Mouse (Mus musculus): Measurements from ENCODE around the gene Parn. TPM values are rescaled to one million over a fixed set of nuclear protein-coding genes. Genes with fewer than 3 reads are reported as not detected.

The Parn gene
- total RNA-seq, 4 experiments from 2014 or later, result 42.1 to 45.1 (median 43.5) TPM

DNA sequence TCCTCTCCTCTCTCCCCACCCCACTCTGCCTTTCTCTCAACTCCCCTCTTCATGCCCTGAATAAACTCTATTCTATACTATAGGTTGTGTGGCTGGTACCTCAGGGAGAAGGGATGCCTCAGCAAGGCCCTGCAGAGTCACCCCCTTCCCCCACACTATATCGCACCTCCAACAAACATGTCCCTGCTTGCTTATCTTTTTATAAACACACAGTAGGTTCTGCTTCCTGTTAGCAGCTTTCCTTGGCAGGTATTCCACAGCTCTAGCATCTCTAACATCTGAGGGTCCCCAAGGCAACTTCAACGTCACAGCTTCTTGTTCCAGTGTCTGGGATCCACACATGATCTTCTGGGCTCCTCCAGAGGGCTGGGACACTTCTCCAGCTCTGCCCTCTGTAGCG lies 117.3 kb downstream of the Parn start:
- no peak for DNase-seq

DNA sequence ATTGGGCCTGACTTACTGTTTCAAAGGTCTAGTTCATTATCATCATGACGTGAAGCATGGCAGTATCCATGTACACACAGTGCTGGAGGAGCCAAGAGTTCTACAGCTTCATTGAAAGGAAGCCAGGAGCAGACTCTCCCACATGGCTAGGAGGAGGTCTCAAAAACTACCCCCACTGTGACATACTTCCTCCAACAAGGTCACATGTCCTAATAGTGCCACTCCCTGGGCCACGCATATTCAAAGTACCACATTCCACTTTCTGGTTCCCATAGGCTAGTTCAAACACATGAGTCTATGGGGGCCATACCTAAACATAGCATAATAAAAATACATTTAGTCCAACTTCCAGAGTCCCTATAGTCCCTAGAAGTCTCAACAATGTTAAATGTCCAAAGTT lies 118.0 kb downstream of the Parn start:
- no peak for DNase-seq

DNA sequence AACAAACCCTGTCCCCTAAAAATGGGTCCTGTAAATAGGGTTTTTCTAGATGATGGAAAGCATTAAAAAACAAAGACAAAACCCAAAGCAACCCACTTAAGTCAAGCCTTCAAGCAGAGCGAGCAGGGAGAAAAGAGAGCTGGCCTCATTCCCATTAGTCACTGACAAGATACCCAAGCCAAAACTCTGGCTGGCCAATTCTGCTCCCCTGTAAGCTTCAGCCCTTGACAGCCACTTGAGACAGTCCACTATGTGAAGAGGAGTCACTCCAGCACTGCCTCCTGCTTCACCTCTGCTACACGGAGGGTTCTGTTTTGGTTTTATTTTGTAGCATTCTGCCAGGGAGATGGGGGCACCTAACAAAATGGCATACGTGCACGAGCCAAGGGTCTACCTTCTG lies 126.2 kb downstream of the Parn start:
- no peak for DNase-seq

DNA sequence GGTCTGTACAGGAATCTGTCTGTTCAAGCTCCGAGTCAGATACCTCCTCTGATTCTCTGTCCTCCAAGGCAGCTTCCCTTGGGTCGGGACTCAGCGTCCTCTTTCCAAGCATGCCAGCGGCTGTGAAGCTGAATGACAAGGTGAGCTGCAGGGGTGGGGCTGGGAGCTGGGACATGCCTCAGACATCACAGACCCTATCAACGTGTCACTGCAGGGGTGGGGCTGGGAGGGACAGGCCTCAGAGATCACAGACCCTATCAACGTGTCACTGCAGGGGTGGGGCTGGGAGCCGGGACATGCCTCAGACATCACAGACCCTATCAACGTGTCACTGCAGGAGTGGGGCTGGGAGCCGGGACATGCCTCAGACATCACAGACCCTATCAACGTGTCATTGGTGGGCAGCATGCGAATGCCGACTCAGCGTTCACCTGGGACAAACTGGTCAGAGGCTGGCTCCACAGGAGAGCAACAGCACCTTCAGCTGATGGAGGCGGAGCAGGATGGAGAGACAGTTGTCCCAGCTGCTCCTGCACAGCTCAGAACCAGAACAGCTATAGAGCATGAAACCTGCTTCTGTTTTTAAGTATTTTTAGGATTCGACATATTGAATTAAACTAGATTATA lies 126.7 kb downstream of the Parn start:
- no peak for DNase-seq

DNA sequence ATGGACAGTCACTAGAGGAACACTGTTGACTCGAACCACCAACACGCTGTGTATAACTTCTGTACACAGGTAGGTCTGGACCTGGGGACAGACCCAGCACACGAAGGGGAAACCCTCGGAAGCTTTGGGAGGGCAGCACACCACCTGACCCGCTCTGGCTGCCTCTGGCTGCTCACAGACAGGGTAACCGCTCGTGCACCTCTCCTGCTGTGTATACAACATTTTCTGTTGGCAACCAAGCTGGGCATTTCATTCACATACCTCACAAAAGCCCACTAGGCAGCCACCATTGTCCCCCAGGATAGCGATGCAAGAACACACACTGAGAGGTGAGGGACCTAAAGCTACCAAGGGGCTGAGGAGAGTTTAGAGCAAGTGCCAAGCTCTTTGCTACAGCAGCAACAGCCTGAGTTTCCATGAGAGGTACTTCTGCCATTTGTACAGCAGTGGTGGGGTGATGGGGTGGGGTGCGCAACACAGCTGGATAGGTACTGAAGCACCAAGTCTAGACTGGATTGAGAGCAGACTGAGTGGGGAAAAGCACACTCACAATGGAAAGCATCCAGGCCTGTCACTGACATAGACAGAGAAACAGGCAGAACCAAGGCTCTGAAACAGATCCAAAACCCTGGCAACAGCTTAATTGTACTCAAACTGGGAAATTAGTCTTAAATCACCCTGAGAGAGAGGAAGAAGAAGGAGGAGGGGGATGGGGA lies 128.9 kb downstream of the Parn start:
- no peak for DNase-seq

DNA sequence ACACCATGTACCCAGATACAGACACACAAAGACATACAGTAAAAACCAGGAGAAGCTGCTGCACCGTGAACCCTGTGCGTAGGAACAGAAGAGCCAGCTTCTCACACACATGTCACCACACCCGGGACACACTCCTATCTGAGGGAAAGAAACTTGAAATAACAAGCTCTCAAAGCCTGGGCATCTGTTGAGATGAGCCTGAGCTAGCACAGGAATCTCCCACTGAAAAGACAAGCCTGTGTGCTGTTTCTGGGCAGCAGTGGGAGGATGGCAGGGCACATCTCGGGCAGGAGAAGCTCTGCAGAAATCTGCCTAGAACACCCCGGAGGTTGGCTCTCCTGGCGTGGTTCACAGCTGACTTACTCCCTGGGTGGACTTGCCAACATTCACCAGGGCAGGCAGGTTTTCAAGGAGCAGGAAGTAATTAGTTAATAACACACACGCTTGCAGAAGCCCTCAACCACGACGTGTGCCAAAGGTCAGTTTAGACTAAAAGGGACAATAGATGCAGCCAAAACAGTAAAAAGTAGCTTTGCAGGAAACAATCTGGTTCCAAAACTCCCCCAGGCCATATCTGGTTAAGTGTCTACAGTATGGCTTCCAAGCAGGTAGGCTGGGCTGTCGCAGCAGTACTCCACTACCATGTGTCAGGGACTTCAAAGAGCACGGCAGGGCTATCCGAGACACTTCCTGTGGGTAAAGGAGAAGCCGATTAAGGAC lies 129.6 kb downstream of the Parn start:
- DNase-seq, result no peak

DNA sequence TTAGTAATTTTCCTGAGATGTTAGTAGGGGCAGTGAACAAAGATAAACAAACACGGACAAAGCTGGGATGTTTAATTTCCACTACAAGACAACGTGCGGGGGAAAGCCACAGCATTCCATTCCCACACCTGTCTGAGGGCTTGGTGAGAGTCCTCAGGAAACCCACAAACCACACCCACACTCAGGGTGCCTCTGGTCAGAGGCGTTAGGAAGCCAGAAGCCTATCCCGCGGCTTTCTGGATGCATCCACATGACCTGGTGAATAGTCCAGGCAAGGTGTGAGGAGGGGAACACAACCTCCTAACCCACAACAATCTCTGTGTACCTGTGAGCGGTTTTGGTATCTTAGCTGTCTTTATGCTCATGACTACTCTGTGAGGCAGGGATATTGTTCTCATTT lies 131.6 kb downstream of the Parn start:
- DNase-seq, result no peak

DNA sequence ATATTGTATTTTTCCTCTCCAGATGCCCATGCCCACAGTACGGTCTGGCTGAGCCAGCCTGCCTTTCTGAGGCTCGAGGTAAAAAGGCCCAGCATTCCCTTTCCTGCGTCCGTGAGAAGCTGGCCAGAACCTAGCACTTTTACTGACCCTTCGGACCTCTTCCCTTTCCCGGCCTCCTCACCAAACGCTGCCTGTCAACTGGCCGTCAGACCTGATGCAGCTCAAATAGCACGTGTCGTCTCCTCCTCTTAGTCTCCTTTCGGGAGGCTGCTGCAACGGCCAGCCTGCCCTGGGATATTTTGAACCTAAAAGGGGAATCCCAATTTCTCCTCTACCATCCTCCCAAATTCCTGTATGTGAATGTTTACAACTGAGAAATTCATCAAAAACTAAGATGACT lies 132.1 kb downstream of the Parn start:
- no peak for DNase-seq

DNA sequence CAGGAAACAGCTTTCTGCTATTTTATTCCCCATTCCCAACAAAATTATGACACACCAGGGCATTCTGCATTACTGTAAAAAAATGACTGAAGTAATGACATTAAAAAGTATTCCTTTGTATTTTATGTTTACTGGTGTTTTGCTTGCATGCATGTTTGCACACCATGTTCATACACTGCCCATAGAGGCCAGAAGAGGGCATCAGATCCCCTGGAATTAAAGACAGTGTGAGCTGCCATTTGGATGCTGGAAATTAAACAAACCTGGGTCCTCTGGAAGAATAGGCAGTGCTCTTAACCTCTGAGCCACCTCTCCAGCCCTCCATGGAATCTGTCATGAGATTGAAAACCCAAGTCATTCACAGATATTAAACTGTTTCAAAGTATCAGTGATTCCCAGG lies 135.1 kb downstream of the Parn start:
- DNase-seq, result no peak

DNA sequence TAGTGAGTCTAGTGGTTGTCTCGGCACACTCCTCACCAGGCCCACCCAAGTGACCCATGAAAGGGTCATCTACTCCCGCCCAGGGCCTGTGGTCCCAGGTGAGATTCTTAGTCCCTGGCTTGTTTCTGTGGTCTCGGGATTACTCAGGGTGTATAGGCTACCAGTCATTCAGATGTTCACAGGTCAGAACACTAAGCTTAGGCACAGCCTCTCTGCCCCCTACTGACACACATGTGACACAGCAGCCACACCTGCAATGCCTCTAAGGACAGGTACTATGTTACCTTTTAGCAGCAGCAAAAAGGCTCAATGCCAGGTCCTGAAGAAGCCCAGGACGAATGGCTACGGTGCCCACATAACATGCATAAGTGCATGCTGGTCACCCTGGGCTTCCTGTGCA lies 136.7 kb downstream of the Parn start:
- DNase-seq, result no peak

DNA sequence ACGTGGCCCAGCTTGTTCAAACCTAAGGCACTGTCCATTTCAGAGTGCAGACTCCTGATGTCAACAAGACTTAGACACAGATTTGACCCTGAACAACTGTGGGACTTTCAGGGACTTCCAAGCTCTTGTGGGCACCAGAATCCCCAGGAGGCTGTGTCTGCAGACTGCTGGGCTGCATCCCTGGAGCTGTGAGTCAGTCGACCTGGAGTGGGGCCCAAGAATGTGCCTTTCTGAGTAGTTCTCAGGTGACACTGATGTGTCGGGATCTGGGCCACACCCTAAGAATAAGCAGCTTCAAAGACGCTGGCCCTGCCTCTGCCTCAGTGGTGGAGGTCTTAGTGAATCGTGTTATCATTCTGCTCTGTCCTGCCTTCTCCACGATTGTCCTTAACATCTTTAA lies 146.6 kb downstream of the Parn start:
- no peak for DNase-seq

DNA sequence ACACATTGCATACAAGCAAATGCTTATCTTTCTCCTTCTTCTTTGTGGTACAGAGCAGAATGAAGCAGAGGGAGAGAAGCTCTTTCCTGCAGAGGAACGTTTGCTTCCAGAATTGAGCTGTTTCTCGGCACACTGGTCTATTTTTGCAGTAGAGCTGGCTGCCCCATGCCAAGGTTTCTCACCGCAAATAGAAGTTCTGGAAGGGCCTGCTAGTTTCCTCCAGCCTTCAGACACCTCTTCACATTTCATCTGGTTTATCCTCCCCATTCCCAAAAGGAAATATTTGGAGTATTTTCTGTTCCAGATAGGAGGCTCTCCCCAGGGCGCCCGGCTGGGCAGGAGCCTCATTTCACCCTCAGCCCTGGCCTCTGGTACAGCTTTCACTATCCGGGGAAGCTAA lies 147.7 kb downstream of the Parn start:
- DNase-seq, result no peak

DNA sequence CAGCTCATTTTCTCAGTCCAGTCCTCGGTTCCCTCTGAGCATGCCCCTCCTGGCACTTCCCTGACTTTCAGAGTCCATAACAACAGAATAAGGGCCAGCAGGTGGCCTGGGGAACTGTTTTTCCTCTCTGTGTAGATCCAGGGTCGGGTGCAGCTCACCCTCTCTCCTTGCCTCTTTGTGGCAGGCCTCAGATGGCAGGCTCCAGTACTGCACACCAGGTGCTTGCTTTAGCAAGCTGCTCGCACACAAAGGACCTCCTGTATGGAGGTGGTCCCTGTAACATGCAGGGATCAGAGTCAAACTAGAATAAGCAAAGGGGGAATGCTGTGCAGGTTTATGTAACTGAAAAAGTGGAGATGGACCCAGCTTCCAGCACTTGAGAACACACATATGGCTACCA lies 151.8 kb downstream of the Parn start:
- DNase-seq, result no peak

DNA sequence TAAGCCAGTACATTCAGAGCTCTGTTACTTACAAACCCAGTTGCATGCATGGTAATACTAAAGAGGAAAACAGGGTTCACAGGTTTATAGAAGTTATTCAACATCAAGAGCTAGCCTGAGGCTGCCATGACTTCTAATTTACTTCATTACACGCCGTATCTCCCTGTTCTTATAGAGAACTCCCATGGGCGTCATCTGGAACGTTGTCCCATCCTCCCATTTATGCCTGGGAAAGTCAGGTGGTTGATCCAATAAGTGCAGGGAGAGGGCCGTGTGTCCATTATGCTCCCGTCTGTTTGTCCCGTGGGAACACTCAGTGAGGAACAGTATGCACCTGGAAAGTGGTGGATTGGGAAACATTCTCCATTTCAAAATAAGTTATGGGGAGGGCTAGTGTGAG lies 152.4 kb downstream of the Parn start:
- no peak for DNase-seq

DNA sequence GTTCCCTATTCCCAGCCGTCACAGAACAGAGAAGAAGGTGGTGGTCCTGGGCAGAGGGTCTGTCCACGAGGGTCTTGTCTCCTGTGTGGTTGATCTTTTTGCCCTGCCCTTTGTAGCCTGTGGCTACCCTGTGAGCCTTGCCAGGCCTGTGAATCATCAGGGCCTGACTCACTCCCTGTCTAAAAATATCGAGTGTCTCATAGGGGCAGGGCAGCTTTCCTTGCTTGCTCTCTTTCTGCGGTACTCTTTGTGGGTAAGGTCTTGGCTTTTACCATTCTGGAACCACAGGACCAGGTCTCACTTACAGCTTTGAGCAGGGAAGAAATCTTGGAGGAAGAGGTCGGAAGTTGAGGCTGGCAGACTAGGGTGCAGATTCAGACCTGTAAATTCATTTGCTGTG lies 162.9 kb downstream of the Parn start:
- peak; percentile 56 for DNase-seq

DNA sequence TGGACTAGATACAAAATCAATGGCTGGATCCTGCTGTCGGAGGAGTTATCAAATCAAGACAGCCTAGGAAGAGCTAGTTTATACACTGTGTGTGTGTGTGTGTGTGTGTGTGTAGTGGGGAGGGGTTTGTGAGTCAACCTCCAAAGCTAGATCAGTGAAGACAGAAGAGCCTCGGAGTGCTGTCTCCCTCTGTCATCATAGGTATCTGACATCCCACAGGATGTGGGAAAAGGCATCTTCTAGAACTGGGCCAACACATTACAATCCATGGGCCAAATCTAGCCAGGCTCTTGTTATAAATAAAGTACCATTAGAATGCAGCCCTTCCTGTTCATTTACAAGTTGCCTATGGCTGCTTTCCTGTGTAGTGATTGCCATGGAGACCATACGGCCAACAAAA lies 163.5 kb downstream of the Parn start:
- no peak for DNase-seq

DNA sequence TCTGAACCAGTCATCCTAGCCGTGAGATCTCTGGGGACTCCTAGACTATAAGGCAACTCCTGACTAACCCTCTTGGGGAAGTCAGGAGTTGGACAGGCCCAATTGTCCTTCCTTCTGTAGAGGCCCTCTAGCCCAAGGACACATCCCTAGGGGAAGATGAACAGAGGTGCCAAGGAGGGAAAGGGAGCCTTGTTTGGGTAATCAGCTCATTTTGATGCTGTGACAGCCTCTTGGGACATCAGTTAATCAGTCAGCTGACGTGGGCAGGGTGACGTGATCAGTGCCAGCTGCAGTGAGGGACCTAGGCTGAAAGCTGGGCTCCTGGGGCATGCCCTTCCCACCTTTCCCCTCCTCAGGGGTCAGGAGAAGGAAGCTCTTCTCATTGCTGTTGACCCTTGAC lies 169.0 kb downstream of the Parn start:
- DNase-seq, result peak; percentile 27

DNA sequence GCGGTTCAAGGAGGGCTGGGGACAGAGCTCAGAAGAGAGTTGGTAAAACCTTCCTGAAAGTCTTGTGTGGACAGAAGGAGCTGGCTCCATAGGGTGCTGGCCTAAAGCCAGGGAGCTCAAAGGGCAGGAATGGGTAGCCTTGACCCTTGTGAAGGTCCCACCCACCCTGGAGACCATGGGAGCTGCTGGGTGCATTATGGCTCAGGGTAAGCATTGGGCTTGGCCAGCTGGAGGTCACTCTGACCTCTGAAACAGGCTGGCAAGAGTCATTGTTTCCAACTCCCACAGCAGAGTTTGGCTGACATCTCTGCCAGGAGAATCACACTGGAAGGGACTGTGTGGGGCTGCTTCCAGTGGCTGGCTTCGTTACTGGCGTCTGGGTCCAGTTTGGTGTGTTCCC lies 174.0 kb downstream of the Parn start:
- DNase-seq, result peak; percentile 66

DNA sequence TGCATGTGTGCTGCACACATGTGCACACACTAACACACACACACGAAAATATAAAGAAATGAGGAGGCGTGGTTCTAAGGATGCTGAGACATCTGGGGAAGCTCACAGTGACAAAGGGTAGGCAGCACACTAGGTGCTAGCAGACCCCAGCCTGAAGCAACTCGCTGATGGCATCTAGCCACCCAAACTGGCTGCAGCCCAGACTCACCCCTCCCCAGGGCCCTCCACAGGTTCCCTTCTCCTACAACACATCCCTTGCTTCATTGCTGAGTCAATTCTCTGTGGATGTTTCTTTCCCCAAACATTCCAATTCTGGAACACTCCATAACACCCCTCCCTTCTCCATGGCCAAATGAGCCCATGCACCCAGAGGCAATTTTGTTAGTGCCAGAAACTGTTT lies 175.0 kb downstream of the Parn start:
- DNase-seq, result no peak

DNA sequence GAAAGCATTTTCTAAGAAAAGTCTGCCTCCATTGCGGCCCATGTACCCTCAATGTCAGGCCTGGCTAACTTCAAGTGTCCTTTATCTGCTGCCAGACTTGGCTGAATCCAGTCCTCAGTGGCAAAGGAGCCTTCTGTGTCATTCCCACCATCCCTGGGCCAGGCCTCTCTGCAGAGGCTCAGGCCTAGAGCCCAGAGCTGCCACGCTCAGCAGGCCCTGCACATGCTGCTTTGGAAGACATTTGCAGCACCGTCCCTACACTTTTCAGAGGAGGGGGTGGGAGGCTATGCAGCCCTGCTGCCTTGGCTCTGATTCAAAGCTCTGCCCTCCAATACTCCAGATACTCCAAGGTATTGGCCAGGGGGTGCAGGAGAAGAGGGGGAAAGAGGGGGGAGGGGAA lies 176.2 kb downstream of the Parn start:
- DNase-seq, result no peak

Data from adrenal gland, adult 8-10 months (tissue).